In genomic region chr4:152424922-152425321, GRCm38 (mm10) we compare ENCODE assay signal across 8 mouse cellular contexts. TPM values are rescaled to one million over a fixed set of nuclear protein-coding genes. Genes with fewer than 3 reads are reported as not detected.
DNase-seq lines count a peak whose midpoint lies in the region; ATAC-seq and TF ChIP-seq lines count a peak whose summit lies in the region.
"Had no signal": no experiment of that assay in that cellular context is flagged by ENCODE, and none has a peak within 500 bp of the region (broad histone marks: within the 10 kb centered on the region; RNA-seq: fewer than 3 reads in every experiment).

No protein-coding gene starts in this region.

- TF ChIP-seq EP300 in ES-Bruce4 (IDR thresholded peaks at IDR 0.05; ENCODE audit: insufficient read depth, low read depth, low read length): no peak

- no peaks in the 10 kb centered on the region for H3K27me3 ChIP-seq in liver, adult 2 months (ENCODE audit: control insufficient read depth, insufficient read depth, low read length)
- no peaks in the 10 kb centered on the region for H3K27me3 ChIP-seq in liver, embryonic 11.5 days (replicated peaks; ENCODE audit: control insufficient read depth, insufficient read depth, low read length)
- H3K27me3 ChIP-seq in ES-Bruce4 (ENCODE audit: control insufficient read depth, insufficient read depth, low read length, poor library complexity, severe bottlenecking): no peaks in the 10 kb centered on the region

- H3K36me3 ChIP-seq in liver, adult 2 months (ENCODE audit: control insufficient read depth, insufficient read depth, low read length): no peaks in the 10 kb centered on the region
- H3K36me3 ChIP-seq in liver, embryonic 11.5 days (ENCODE audit: control insufficient read depth, insufficient read depth, low read length): no peaks in the 10 kb centered on the region
- no peaks in the 10 kb centered on the region for H3K36me3 ChIP-seq in ES-Bruce4 (ENCODE audit: control insufficient read depth, insufficient read depth, low read length, poor library complexity, severe bottlenecking)

- TF ChIP-seq CTCF in liver, adult 2 months (IDR thresholded peaks at IDR 0.05; ENCODE audit: low read depth, low read length): peak; percentile 49; the same call in 1 of the 2 replicates
- peak; percentile 73 for TF ChIP-seq CTCF in ES-Bruce4 (IDR thresholded peaks at IDR 0.05; ENCODE audit: low read depth, low read length)
- peak; percentile 65 for TF ChIP-seq CTCF in bone marrow, adult 2 months (IDR thresholded peaks at IDR 0.05; ENCODE audit: control insufficient read depth, insufficient read depth, low read length)

- no peak overlapping the region for H3K27ac ChIP-seq in liver, adult 2 months (replicated peaks; ENCODE audit: insufficient read depth, low read depth, low read length)
- H3K27ac ChIP-seq in liver, embryonic 11.5 days (ENCODE audit: low read depth, low read length): no peak overlapping the region
- H3K27ac ChIP-seq in ES-Bruce4 (ENCODE audit: insufficient read depth, low read length): no peak overlapping the region
- H3K27ac ChIP-seq in bone marrow, adult 2 months (ENCODE audit: control insufficient read depth, insufficient read depth, low read depth, low read length, poor library complexity): no peak overlapping the region

- no peak overlapping the region for H3K4me2 ChIP-seq in liver, embryonic 11.5 days

- no peak for DNase-seq in liver, adult 2 months (ENCODE audit: extremely low read depth, low read depth, low spot score)
- DNase-seq in liver, embryonic 11.5 days (ENCODE audit: low spot score): no peak
- peak; percentile 69 for DNase-seq in naive thymus-derived CD4-positive, alpha-beta T cell, adult 2 months (ENCODE audit: low read depth)
- DNase-seq in left cerebral cortex, postnatal 25 days (ENCODE audit: low spot score in 2 of 2): no peak
- no peak for DNase-seq in frontal cortex, postnatal 36 days (ENCODE audit: low spot score in 2 of 2)
- DNase-seq: cerebellum, adult 9-10 months had no signal

- H3K4me3 ChIP-seq in liver, adult 2 months (ENCODE audit: insufficient read depth, low read depth, low read length): no peak overlapping the region
- H3K4me3 ChIP-seq in liver, embryonic 11.5 days (ENCODE audit: low read depth, low read length): no peak overlapping the region
- H3K4me3 ChIP-seq in ES-Bruce4 (ENCODE audit: low read depth, low read length): no peak overlapping the region
- H3K4me3 ChIP-seq in bone marrow, adult 2 months (replicated peaks; ENCODE audit: control insufficient read depth, low read depth, low read length): no peak overlapping the region

- no peak overlapping the region for H3K9ac ChIP-seq in liver, adult 2 months (ENCODE audit: low read depth, low read length)
- no peak overlapping the region for H3K9ac ChIP-seq in liver, embryonic 11.5 days (ENCODE audit: low read depth, low read length)
- no peak overlapping the region for H3K9ac ChIP-seq in ES-Bruce4 (ENCODE audit: low read depth, poor library complexity, severe bottlenecking)

- WGBS in liver, adult 2 months: 65% methylated on average over 5 of the region's 5 CpGs
- WGBS in liver, embryonic 11.5 days: 59% methylated on average over 5 of the region's 5 CpGs
- 87% methylated on average over 5 of the region's 5 CpGs for WGBS in bone marrow, adult 2 months

- H3K79me2 ChIP-seq in liver, adult 2 months (ENCODE audit: control insufficient read depth, insufficient read depth, low read length): no peaks in the 10 kb centered on the region

- ATAC-seq in liver, embryonic 11.5 days (replicated peaks; ENCODE audit: low FRiP score): no peak

- H3K9me3 ChIP-seq in liver, embryonic 11.5 days (ENCODE audit: control insufficient read depth, low read length): no peaks in the 10 kb centered on the region
- no peaks in the 10 kb centered on the region for H3K9me3 ChIP-seq in ES-Bruce4 (replicated peaks; ENCODE audit: control insufficient read depth, insufficient read depth, low read length, poor library complexity, severe bottlenecking)

- H3K4me1 ChIP-seq in liver, adult 2 months (ENCODE audit: control insufficient read depth, insufficient read depth, low read length): no peaks in the 10 kb centered on the region
- H3K4me1 ChIP-seq in liver, embryonic 11.5 days (replicated peaks; ENCODE audit: control insufficient read depth, insufficient read depth, low read length): no peaks in the 10 kb centered on the region
- peaks cover under 1% of the 10 kb centered on the region for H3K4me1 ChIP-seq in ES-Bruce4 (ENCODE audit: control insufficient read depth, insufficient read depth, low read length)
- no peaks in the 10 kb centered on the region for H3K4me1 ChIP-seq in bone marrow, adult 2 months (ENCODE audit: control insufficient read depth, insufficient read depth, low read length)

- TF ChIP-seq POLR2A in liver, adult 2 months (IDR thresholded peaks at IDR 0.05; ENCODE audit: extremely low read depth, insufficient read depth, low read length): no peak
- no peak for TF ChIP-seq POLR2A in ES-Bruce4 (IDR thresholded peaks at IDR 0.05; ENCODE audit: insufficient read depth, low read length)
- no peak for TF ChIP-seq POLR2A in bone marrow, adult 2 months (IDR thresholded peaks at IDR 0.05; ENCODE audit: borderline replicate concordance, control insufficient read depth, low read depth, low read length)

- intact Hi-C loops in left cerebral cortex, postnatal 25 days (cut with DNase I): no loop called here

RNA-seq across cellular contexts. Expression of gene Nphp4, which starts 51.6 kb away (rescaled TPM):
- total RNA-seq in liver, adult 2 months (2014; rRNA removed): not detected in 2 replicates
- polyA plus RNA-seq in liver, adult 2 months (2012; rRNA removed): 0.04 and 0.07 TPM in 2 replicates
- polyA plus RNA-seq in liver, embryonic 11.5 days (2014; fragmentation: Nextera tagmentation; extraction: Ambion mirVana): 1.0 and 1.2 TPM in 2 replicates
- polyA plus RNA-seq in ES-Bruce4 (2011; ENCODE audit: insufficient read depth, insufficient read length, low read depth, missing spikeins): 4.8 and 5.2 TPM in 2 replicates
- polyA plus RNA-seq in bone marrow, adult 2 months (2011; ENCODE audit: insufficient read depth, insufficient read length, low replicate concordance, missing spikeins): 0.65 TPM in 1 of 2 replicates, not detected in the other
- 10 to 100 TPM; 18.3 to 21.4 TPM for total RNA-seq in left cerebral cortex, postnatal 25 days (2021)

RNA-seq across cellular contexts. Expression of gene Kcnab2, which starts 52.7 kb away (rescaled TPM):
- 0.37 and 1.1 TPM in 2 replicates for total RNA-seq in liver, adult 2 months (2014; rRNA removed)
- 0.59 and 0.76 TPM in 2 replicates for polyA plus RNA-seq in liver, adult 2 months (2012; rRNA removed)
- 9.6 and 9.8 TPM in 2 replicates for polyA plus RNA-seq in liver, embryonic 11.5 days (2014; fragmentation: Nextera tagmentation; extraction: Ambion mirVana)
- polyA plus RNA-seq in ES-Bruce4 (2011; ENCODE audit: insufficient read depth, insufficient read length, low read depth, missing spikeins): 2.9 and 3.5 TPM in 2 replicates
- polyA plus RNA-seq in bone marrow, adult 2 months (2011; ENCODE audit: insufficient read depth, insufficient read length, low replicate concordance, missing spikeins): 12.9 and 38.7 TPM in 2 replicates
- 100 to 1,000 TPM; 319 to 332 TPM for total RNA-seq in left cerebral cortex, postnatal 25 days (2021)
